Mouse (Mus musculus): ENCODE data around the gene Gm26602. TPM values are rescaled to one million over a fixed set of nuclear protein-coding genes. Genes with fewer than 3 reads are reported as not detected.

Gm26602 gene
- not detected in 2 replicates for polyA plus RNA-seq (2015; fragmentation: Nextera tagmentation; extraction: Ambion mirVana)

DNA sequence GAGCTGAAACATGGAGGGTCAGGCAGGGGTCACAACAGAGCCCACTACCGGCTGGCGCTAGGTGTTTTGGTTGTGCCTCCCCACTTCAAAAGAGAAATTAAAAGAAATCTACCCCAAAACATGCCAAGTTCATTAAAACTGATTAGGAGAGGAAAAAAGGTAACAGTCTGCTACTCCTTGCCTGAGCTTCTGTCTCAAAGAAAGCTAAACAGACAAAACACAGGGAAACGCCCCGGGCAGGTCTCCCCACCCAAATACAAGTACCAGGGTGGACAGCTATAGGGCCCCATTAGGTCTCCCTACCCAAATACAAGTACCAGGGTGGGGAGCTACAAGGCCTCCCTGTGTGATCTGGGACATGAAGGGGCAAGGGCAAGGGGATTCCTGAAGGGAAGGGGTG, at the start of gene Gm26602:
Gene Gm26602, plus strand, starts transcription at position 301 of the 400 bp plus-strand sequence.
- Histone ChIP-seq H3K4me1 (peaks cover 29% of the 10 kb centered on the region), H3K9ac (no peak within 1 kb of the TSS), H3K27me3 (no peaks in the 10 kb centered on the region), H3K9me3 (no peaks in the 10 kb centered on the region), H3K36me3 (peaks cover 46% of the 10 kb centered on the region), H3K27ac (peak within 1 kb of the TSS; percentile 76), H3K4me3 (no peak within 1 kb of the TSS), H3K4me2 (no peak within 1 kb of the TSS)
- ATAC-seq (ENCODE audit: insufficient number of reproducible peaks, low FRiP score, low TSS enrichment, low read depth) = no peak
- 81% methylated on average over 4 of the region's 4 CpGs for WGBS

DNA sequence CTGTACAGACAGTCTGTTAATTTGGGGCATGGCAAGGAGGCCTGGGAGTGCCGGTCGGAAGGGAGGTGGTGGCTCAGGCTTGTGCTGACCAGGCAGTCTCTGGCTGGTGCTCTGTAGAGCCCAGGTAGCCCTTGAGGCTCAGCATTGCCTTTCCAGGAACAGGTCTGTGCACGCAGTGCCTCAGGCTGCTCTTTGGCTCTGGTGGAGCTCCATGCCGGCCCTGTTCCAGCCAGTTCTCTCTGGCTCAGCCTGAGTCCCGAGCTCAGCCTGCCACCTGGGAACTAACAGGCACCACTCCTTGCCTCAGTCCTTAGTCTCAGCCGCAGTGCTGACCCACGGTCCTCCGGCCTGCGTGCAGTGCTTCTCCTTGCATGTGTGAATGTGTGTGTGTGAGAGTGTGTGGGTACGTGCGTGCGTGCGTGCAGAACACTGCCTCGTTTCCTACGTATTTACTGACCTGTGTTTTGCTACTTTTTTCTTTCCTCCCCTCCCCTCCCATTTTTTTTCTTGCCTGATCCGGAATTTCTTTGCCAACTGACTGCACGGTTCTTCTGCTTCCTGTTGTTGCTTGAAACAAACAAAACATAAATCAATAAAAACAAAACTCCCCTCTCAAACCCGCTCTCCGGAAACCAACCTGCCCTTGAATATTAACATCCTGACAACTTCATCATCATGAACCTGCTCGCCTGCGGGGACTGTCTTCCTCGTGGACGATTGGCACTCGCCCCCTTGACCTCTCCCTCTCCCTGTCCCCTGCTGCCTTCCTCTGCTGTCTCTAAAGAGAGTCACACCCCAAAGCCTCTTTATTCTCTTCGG, 49.2 kb upstream of the Gm26602 start:
- no peak for ATAC-seq (ENCODE audit: insufficient number of reproducible peaks, low FRiP score, low TSS enrichment, low read depth)
- H3K4me3 ChIP-seq = no peak overlapping the region
- no peak overlapping the region for H3K9ac ChIP-seq
- H3K9me3 ChIP-seq = no peaks in the 10 kb centered on the region
- H3K27ac ChIP-seq = peak overlapping the region; percentile 47; the same call in 1 of the 2 replicates
- no peaks in the 10 kb centered on the region for H3K27me3 ChIP-seq
- peaks cover 61% of the 10 kb centered on the region for H3K4me1 ChIP-seq
- 67% methylated on average over 25 of the region's 25 CpGs for WGBS
- no peak overlapping the region for H3K4me2 ChIP-seq
- H3K36me3 ChIP-seq = peaks cover 86% of the 10 kb centered on the region

- no peak overlapping the region for H3K4me3 ChIP-seq
- ATAC-seq (ENCODE audit: insufficient number of reproducible peaks, low FRiP score, low TSS enrichment, low read depth) = no peak
- peaks cover 53% of the 10 kb centered on the region for H3K4me1 ChIP-seq
- H3K27ac ChIP-seq = no peak overlapping the region
- peaks cover 86% of the 10 kb centered on the region for H3K36me3 ChIP-seq
- no peak overlapping the region for H3K9ac ChIP-seq
- no peak overlapping the region for H3K4me2 ChIP-seq
- H3K27me3 ChIP-seq = no peaks in the 10 kb centered on the region
- WGBS = 82% methylated on average over 23 of the region's 23 CpGs
- no peaks in the 10 kb centered on the region for H3K9me3 ChIP-seq
Measured at GRCm38 (mm10) chr10:79862049-79862788, 48.4 kb upstream of the Gm26602 start.

- no peak overlapping the region for H3K9ac ChIP-seq
- no peaks in the 10 kb centered on the region for H3K27me3 ChIP-seq
- no peak overlapping the region for H3K4me2 ChIP-seq
- H3K4me1 ChIP-seq = peaks cover 46% of the 10 kb centered on the region
- no peak for ATAC-seq (ENCODE audit: insufficient number of reproducible peaks, low FRiP score, low TSS enrichment, low read depth)
- no peak overlapping the region for H3K27ac ChIP-seq
- H3K4me3 ChIP-seq = no peak overlapping the region
- H3K9me3 ChIP-seq = no peaks in the 10 kb centered on the region
- WGBS = 69% methylated on average over 10 of the region's 10 CpGs
- H3K36me3 ChIP-seq = peaks cover 83% of the 10 kb centered on the region
Measured at GRCm38 (mm10) chr10:79862925-79863324, 47.7 kb upstream of the Gm26602 start.

- H3K4me2 ChIP-seq = no peak overlapping the region
- H3K4me1 ChIP-seq = peaks cover 31% of the 10 kb centered on the region
- no peak overlapping the region for H3K4me3 ChIP-seq
- H3K27ac ChIP-seq = peak overlapping the region; percentile 72
- WGBS = 42% methylated on average over 10 of the region's 10 CpGs
- peaks cover 73% of the 10 kb centered on the region for H3K36me3 ChIP-seq
- no peak overlapping the region for H3K9ac ChIP-seq
- no peaks in the 10 kb centered on the region for H3K9me3 ChIP-seq
- no peak for ATAC-seq (ENCODE audit: insufficient number of reproducible peaks, low FRiP score, low TSS enrichment, low read depth)
- no peaks in the 10 kb centered on the region for H3K27me3 ChIP-seq
Measured at GRCm38 (mm10) chr10:79864351-79865188, 46.1 kb upstream of the Gm26602 start.

GRCm38 (mm10) chr10:79865189-79865601, 45.5 kb upstream of the Gm26602 start:
- Histone ChIP-seq H3K4me2 (no peak overlapping the region), H3K27me3 (no peaks in the 10 kb centered on the region), H3K4me1 (peaks cover 25% of the 10 kb centered on the region), H3K9me3 (no peaks in the 10 kb centered on the region), H3K36me3 (peaks cover 67% of the 10 kb centered on the region), H3K4me3 (no peak overlapping the region), H3K9ac (no peak overlapping the region), H3K27ac (peak overlapping the region; percentile 72; the same call in 1 of the 2 replicates)
- 62% methylated on average over 12 of the region's 12 CpGs for WGBS
- ATAC-seq (ENCODE audit: insufficient number of reproducible peaks, low FRiP score, low TSS enrichment, low read depth) = no peak

DNA sequence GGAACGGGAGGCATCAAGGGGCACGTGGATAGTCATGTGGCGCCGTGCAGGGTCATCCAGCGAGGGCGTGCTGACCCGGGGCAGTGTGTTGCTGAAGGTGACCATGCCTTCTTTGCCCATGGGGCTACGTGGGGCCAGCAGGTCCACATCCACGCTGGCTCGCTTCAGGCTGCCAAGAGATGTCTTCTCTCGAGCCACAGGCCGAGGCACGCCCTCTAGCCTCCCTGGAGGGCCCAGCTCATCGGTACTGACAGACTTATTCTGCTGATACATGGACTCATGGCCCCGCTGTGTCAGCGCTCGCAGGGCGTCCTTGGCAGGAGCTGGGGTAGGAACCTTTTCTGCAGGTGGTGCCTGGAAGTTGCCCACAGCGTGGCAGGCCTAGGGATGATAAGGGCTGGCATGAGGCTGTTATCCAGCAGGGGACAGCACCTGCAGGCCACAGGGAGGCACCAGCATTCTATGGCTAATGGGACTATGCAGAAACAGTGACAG, 44.8 kb upstream of the Gm26602 start:
- Histone ChIP-seq H3K36me3 (peaks cover 61% of the 10 kb centered on the region), H3K4me2 (no peak overlapping the region), H3K27me3 (no peaks in the 10 kb centered on the region), H3K4me1 (peaks cover 18% of the 10 kb centered on the region), H3K27ac (no peak overlapping the region), H3K4me3 (no peak overlapping the region), H3K9me3 (no peaks in the 10 kb centered on the region), H3K9ac (no peak overlapping the region)
- 65% methylated on average over 19 of the region's 19 CpGs for WGBS
- ATAC-seq (ENCODE audit: insufficient number of reproducible peaks, low FRiP score, low TSS enrichment, low read depth) = no peak

DNA sequence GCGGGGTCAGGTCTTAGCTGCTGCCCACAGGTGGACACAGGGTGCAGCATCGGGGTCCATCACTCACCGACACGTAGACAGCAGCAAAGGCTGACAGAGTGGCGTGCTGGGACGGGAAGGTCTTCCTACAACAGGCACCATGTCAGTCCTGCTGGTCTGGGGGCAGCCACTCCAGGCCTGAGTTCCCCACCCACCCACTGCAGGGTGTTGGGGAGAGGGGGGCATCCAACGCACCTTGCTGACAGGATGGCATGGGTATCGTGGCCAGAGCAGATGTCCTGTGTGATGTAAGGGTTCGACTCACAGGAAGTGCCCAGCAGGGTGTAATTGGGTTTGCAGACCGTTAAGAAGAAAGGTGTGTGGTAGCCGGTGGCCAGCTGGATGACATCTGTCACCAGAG, 44.1 kb upstream of the Gm26602 start:
- Histone ChIP-seq H3K4me1 (peaks cover 12% of the 10 kb centered on the region; the same call in 1 of the 2 replicates), H3K36me3 (peaks cover 53% of the 10 kb centered on the region), H3K4me3 (no peak overlapping the region), H3K9me3 (no peaks in the 10 kb centered on the region), H3K27me3 (no peaks in the 10 kb centered on the region), H3K4me2 (no peak overlapping the region), H3K9ac (no peak overlapping the region), H3K27ac (no peak overlapping the region)
- no peak for ATAC-seq (ENCODE audit: insufficient number of reproducible peaks, low FRiP score, low TSS enrichment, low read depth)
- WGBS = 59% methylated on average over 11 of the region's 11 CpGs

- H3K4me3 ChIP-seq = no peak overlapping the region
- peaks cover 11% of the 10 kb centered on the region; the same call in 1 of the 2 replicates for H3K36me3 ChIP-seq
- no peak for ATAC-seq (ENCODE audit: insufficient number of reproducible peaks, low FRiP score, low TSS enrichment, low read depth)
- H3K27me3 ChIP-seq = no peaks in the 10 kb centered on the region
- no peak overlapping the region for H3K9ac ChIP-seq
- H3K4me1 ChIP-seq = peaks cover 26% of the 10 kb centered on the region
- H3K27ac ChIP-seq = no peak overlapping the region; the same call in 1 of the 2 replicates
- WGBS = 84% methylated on average over 8 of the region's 8 CpGs
- no peaks in the 10 kb centered on the region for H3K9me3 ChIP-seq
- no peak overlapping the region for H3K4me2 ChIP-seq
Measured at GRCm38 (mm10) chr10:79871845-79872244, 38.8 kb upstream of the Gm26602 start.

DNA sequence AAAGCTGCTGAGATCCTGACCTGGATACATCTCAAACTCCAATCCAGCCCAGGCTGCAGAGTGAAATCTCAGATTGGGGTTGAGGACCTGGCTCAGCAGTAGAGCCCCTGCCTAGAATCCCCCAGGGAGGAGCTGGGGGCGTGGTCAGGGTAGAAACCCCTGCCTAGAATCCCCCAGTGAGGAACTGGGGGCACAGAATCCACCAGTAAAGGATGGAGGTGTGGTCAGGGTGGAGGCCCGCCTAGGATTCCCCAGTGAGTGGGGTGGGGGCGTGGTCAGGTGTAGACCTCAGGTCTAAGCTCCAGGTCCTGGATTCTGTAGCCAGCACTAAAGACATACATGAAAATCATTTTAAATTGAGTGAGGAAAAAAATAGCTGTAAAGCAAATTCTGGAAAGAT, 37.8 kb upstream of the Gm26602 start:
- Histone ChIP-seq H3K4me3 (peak overlapping the region; percentile 71), H3K4me1 (peaks cover 29% of the 10 kb centered on the region), H3K27ac (0 out of 2 replicates have a peak overlapping the region, but pooled peaks have one; percentile 3), H3K4me2 (peak overlapping the region; percentile 89), H3K9me3 (no peaks in the 10 kb centered on the region), H3K9ac (no peak overlapping the region), H3K36me3 (0 out of 2 replicates have a peak, but pooled peaks cover 5% of the 10 kb centered on the region), H3K27me3 (no peaks in the 10 kb centered on the region)
- 34% methylated on average over 3 of the region's 3 CpGs for WGBS
- ATAC-seq (ENCODE audit: insufficient number of reproducible peaks, low FRiP score, low TSS enrichment, low read depth) = no peak

GRCm38 (mm10) chr10:79873313-79873712, 37.3 kb upstream of the Gm26602 start:
- H3K9me3 ChIP-seq = no peaks in the 10 kb centered on the region
- H3K4me3 ChIP-seq = peak overlapping the region; percentile 71
- H3K9ac ChIP-seq = no peak overlapping the region
- H3K4me2 ChIP-seq = peak overlapping the region; percentile 89
- WGBS = 5% methylated on average over 6 of the region's 6 CpGs
- 0 out of 2 replicates have a peak, but pooled peaks cover 5% of the 10 kb centered on the region for H3K36me3 ChIP-seq
- peak overlapping the region; percentile 80; the same call in 1 of the 2 replicates for H3K27ac ChIP-seq
- ATAC-seq (ENCODE audit: insufficient number of reproducible peaks, low FRiP score, low TSS enrichment, low read depth) = no peak
- no peaks in the 10 kb centered on the region for H3K27me3 ChIP-seq
- H3K4me1 ChIP-seq = peaks cover 32% of the 10 kb centered on the region
